Mouse (Mus musculus) frontal cortex, adult (tissue): ENCODE measurements around the gene Cisd3.
A peak's percentile ranks its signal among the peaks of the same experiment; 100 is the strongest.

Experiments
- ATAC-seq: cut with Nextera tagmentation; 2 replicates; pipeline ENCODE4 v1.9.2; 2017; ENCODE audit warnings: mild to moderate bottlenecking, moderate library complexity, mixed read lengths; ENCODE audit not compliant: low TSS enrichment

Gene Cisd3

GRCm38 (mm10) chr11:97662893-97663527 is 22.6 kb upstream of the Cisd3 start, which contains the start of gene Mllt6:
Gene Mllt6 (plus strand): TSS chr11:97663414.
- peak; percentile 66 for ATAC-seq

GRCm38 (mm10) chr11:97663528-97664338 is 21.9 kb upstream of the Cisd3 start:
- no peak for ATAC-seq

- no peak for ATAC-seq
Measured at GRCm38 (mm10) chr11:97664339-97664665, 21.3 kb upstream of the Cisd3 start.

GRCm38 (mm10) chr11:97664771-97665240 is 20.8 kb upstream of the Cisd3 start:
- ATAC-seq, result no peak

- ATAC-seq, result no peak
Measured at GRCm38 (mm10) chr11:97665431-97665830, 20.2 kb upstream of the Cisd3 start.

GRCm38 (mm10) chr11:97666221-97666620 is 19.4 kb upstream of the Cisd3 start:
- no peak for ATAC-seq

GRCm38 (mm10) chr11:97666794-97667193 is 18.8 kb upstream of the Cisd3 start:
- no peak for ATAC-seq

GRCm38 (mm10) chr11:97668160-97668559 is 17.5 kb upstream of the Cisd3 start:
- no peak for ATAC-seq

GRCm38 (mm10) chr11:97669268-97669667 is 16.4 kb upstream of the Cisd3 start:
- ATAC-seq, result 0 out of 2 replicates have a peak, but pooled peaks have one; percentile 18

GRCm38 (mm10) chr11:97669829-97670228 is 15.8 kb upstream of the Cisd3 start:
- ATAC-seq, result peak; percentile 20; the same call in 1 of the 2 replicates

GRCm38 (mm10) chr11:97670234-97671176 is 15.1 kb upstream of the Cisd3 start:
- ATAC-seq, result peak; percentile 64

- ATAC-seq, result no peak
Measured at GRCm38 (mm10) chr11:97671177-97671527, 14.5 kb upstream of the Cisd3 start.

- ATAC-seq, result no peak
Measured at GRCm38 (mm10) chr11:97673148-97673547, 12.5 kb upstream of the Cisd3 start.

- ATAC-seq, result no peak
Measured at GRCm38 (mm10) chr11:97676050-97676754, 9.4 kb upstream of the Cisd3 start.

GRCm38 (mm10) chr11:97677381-97677780 is 8.2 kb upstream of the Cisd3 start:
- ATAC-seq, result no peak

- ATAC-seq, result no peak
Measured at GRCm38 (mm10) chr11:97677842-97678241, 7.8 kb upstream of the Cisd3 start.

GRCm38 (mm10) chr11:97678301-97678700 is 7.3 kb upstream of the Cisd3 start:
- no peak for ATAC-seq

- no peak for ATAC-seq
Measured at GRCm38 (mm10) chr11:97680430-97680829, 5.2 kb upstream of the Cisd3 start.

- no peak for ATAC-seq
Measured at GRCm38 (mm10) chr11:97682504-97683055, 3.0 kb upstream of the Cisd3 start.

GRCm38 (mm10) chr11:97684063-97684680 is 1.5 kb upstream of the Cisd3 start:
- no peak for ATAC-seq

- ATAC-seq, result no peak
Measured at GRCm38 (mm10) chr11:97684766-97685165, 860 bp upstream of the Cisd3 start.
